Mouse (Mus musculus) hindbrain, embryonic 16.5 days (tissue): ENCODE results near the gene Dhrs4. TPM values are rescaled to one million over a fixed set of nuclear protein-coding genes. Genes with fewer than 3 reads are reported as not detected.

Source experiments
- ATAC-seq: fragments of 200-750 bp; cut with Nextera tagmentation; 2 replicates; pipeline ENCODE4 v1.8.0; 2017; ENCODE audit warnings: moderate TSS enrichment, moderate library complexity
- H3K27ac ChIP-seq: fragments of 300-500 bp; sonication (generic); 2 replicates; pipeline ENCODE4 v1.5.1; 2014; ENCODE audit warnings: low read depth, mild to moderate bottlenecking, control low read depth, low read length, moderate library complexity
- H3K27me3 ChIP-seq: fragments of 300-500 bp; sonication (generic); replicated peaks from 2 replicates; pipeline ENCODE4 v1.6.1; 2014; ENCODE audit warnings: low read length; ENCODE audit not compliant: control insufficient read depth, insufficient read depth
- H3K36me3 ChIP-seq: fragments of 300-500 bp; sonication (generic); 2 replicates; pipeline ENCODE4 v1.6.1; 2014; ENCODE audit warnings: mild to moderate bottlenecking, low read length, moderate library complexity, mixed read lengths; ENCODE audit not compliant: control insufficient read depth, insufficient read depth
- H3K4me1 ChIP-seq: fragments of 300-500 bp; sonication (generic); 2 replicates; pipeline ENCODE4 v1.6.1; 2014; ENCODE audit warnings: low read depth, low read length; ENCODE audit not compliant: control insufficient read depth, insufficient read depth
- H3K4me2 ChIP-seq: fragments of 300-500 bp; sonication (generic); 2 replicates; pipeline ENCODE4 v1.6.1; 2014; ENCODE audit warnings: mild to moderate bottlenecking, low read length, control low read depth, moderate library complexity
- H3K4me3 ChIP-seq: fragments of 300-500 bp; sonication (generic); 2 replicates; pipeline ENCODE4 v1.5.1; 2014; ENCODE audit warnings: mild to moderate bottlenecking, low read length, control low read depth, moderate library complexity
- H3K9ac ChIP-seq: fragments of 300-500 bp; sonication (generic); 2 replicates; pipeline ENCODE4 v1.6.1; 2014; ENCODE audit warnings: low read depth, mild to moderate bottlenecking, control low read depth, low read length, moderate library complexity
- H3K9me3 ChIP-seq: fragments of 300-500 bp; sonication (generic); 2 replicates; pipeline ENCODE4 v1.6.1; 2014; ENCODE audit warnings: mild to moderate bottlenecking, low read length, moderate library complexity; ENCODE audit not compliant: control insufficient read depth
- WGBS: fragments of 180-500 bp; shearing (Covaris S2); extraction: QIAGEN DNeasy Blood & Tissue Kit; methylation state at CpG from one replicate; pipeline ENCODE4 v1.1.7; 2014; 5-methylcytosine and 5-hydroxymethylcytosine counted together
- polyA plus RNA-seq: library from polyadenylated mRNA; unstranded; fragments of >200 nt; fragmentation: Nextera tagmentation; extraction: Ambion mirVana; gene quantifications from 2 replicates; pipeline ENCODE4 v1.2.1, GENCODE M21; 2015

The Dhrs4 gene
- polyA plus RNA-seq: 28.6 and 29.5 TPM in 2 replicates

DNA sequence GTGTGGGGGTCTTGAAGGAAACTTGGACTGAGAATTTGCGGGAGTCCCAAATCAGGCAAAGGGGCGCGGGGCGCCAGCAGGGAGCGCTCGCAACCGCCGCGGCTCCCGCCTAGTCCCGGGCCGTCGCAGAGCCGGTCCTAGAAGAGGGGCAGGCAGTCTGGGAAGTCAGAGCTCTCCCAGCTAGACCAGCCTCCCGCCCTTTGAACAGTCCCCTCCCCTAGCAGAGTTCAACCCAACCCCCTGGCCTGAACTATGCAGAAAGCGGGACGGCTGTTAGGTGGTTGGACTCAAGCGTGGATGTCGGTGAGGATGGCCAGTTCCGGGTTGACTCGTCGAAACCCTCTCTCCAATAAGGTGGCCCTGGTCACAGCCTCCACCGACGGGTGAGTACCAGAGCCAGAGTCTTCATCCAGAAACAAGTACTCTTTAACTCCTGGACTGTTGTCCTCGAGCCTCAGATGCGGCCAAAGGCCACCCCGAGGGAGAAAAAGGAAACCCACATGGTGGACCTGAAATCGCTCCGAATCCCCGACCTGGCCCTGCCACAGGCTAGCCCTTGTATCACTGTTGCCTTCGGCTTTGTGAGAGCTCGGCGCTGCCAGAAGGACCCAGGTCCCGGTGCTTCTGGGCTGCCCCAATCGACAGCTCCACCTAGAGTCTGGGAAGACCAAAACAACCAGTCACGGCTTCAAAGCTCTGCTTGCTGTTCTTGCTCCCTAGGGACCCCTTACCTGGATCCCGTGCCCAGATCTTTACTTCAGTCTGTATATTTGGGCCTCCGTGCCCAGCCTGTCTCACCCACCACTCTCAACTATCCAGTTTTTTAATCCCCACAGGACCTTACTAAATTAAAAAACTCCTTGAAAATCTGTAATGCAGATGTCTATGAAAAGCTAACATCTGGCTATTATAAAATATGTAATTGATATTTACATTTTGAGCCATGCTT is at the start of gene Dhrs4:
Dhrs4 (plus strand) TSS at position 108 of the 949 bp plus-strand sequence.
- no peaks in the 10 kb centered on the region for H3K27me3 ChIP-seq
- ATAC-seq: peak; percentile 95
- peak within 1 kb of the TSS; percentile 76 for H3K9ac ChIP-seq
- H3K4me2 ChIP-seq: peak within 1 kb of the TSS; percentile 71
- no peaks in the 10 kb centered on the region for H3K36me3 ChIP-seq
- WGBS: under 1% methylated on average over 38 of the region's 38 CpGs
- no peaks in the 10 kb centered on the region for H3K9me3 ChIP-seq
- H3K4me3 ChIP-seq: peak within 1 kb of the TSS; percentile 56
- H3K4me1 ChIP-seq: no peaks in the 10 kb centered on the region
- peak within 1 kb of the TSS; percentile 49; the same call in 1 of the 2 replicates for H3K27ac ChIP-seq

DNA sequence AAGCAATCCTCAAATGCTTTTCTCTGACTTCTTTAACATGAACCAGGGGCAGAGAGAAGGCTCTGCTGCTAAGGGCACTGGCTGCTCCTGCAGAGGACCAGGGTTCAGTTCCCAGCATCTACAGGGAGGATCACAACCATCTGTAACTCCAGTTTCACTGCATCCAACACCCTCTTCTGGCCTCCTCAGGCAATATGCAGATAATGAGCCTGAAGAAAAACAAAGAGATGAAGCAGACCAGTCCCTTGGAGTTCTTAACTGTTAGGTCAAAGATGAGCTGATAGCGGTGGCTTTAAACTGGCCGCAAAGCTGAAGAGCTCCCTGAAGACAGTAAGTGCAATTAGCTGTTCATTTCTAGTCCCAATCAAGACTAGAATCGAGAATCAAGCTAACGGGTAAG is 48.3 kb upstream of the Dhrs4 start:
- H3K4me2 ChIP-seq: no peak overlapping the region
- H3K9me3 ChIP-seq: no peaks in the 10 kb centered on the region
- H3K9ac ChIP-seq: no peak overlapping the region
- ATAC-seq: no peak
- H3K27ac ChIP-seq: no peak overlapping the region
- H3K36me3 ChIP-seq: no peaks in the 10 kb centered on the region
- WGBS: 88% methylated on average over 4 of the region's 4 CpGs
- no peak overlapping the region for H3K4me3 ChIP-seq
- no peaks in the 10 kb centered on the region for H3K4me1 ChIP-seq
- no peaks in the 10 kb centered on the region for H3K27me3 ChIP-seq

DNA sequence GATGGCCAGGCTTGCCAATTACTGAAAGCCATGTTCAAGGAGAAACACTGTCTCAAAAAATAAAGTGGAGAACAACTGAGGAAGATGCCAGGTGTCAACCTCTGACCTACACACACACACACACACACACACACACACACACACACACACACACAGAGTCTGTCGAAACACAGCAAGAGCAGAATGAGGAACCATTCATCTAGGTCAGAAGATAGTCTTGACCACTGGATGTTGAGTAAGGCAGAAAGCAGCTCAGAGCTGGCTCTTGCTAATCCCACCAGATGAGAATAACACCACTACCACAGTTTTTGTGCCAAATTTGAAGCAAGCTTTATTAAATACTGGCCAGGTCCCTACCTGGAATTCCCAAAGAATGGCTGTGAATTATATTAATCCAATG is 45.5 kb upstream of the Dhrs4 start:
- ATAC-seq: no peak
- H3K9me3 ChIP-seq: no peaks in the 10 kb centered on the region

DNA sequence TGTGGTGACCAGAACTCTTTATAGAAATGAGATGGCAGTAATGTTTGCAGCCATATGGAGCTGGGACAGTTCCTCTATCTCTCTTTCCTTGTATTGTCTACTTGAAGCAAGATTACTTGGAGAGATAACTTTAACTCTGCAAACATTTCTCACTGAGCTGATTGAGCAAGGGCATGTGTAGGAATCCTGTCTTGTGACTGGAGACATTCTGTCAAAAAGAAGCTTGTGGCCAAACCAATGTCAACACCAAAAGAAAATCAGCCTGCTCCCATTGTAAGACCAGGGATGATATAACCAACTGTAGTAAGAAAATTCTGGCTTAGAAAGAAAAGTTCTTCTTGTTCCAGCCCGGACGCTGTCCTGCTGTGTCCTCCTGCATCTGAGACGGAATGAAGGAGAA is 43.7 kb upstream of the Dhrs4 start:
- no peak overlapping the region for H3K9ac ChIP-seq
- H3K36me3 ChIP-seq: no peaks in the 10 kb centered on the region
- no peak overlapping the region for H3K4me3 ChIP-seq
- 86% methylated on average over 3 of the region's 3 CpGs for WGBS
- no peaks in the 10 kb centered on the region for H3K27me3 ChIP-seq
- H3K27ac ChIP-seq: no peak overlapping the region
- no peak for ATAC-seq
- no peaks in the 10 kb centered on the region for H3K4me1 ChIP-seq
- no peaks in the 10 kb centered on the region for H3K9me3 ChIP-seq
- no peak overlapping the region for H3K4me2 ChIP-seq

More for the DNA sequence above, 45.5 kb upstream of the Dhrs4 start:
- WGBS: 77% methylated on average over 1 of the region's 1 CpGs
- H3K36me3 ChIP-seq: no peaks in the 10 kb centered on the region
- H3K27me3 ChIP-seq: no peaks in the 10 kb centered on the region
- no peak overlapping the region for H3K9ac ChIP-seq
- H3K4me2 ChIP-seq: no peak overlapping the region
- no peak overlapping the region for H3K27ac ChIP-seq
- no peaks in the 10 kb centered on the region for H3K4me1 ChIP-seq
- no peak overlapping the region for H3K4me3 ChIP-seq

DNA sequence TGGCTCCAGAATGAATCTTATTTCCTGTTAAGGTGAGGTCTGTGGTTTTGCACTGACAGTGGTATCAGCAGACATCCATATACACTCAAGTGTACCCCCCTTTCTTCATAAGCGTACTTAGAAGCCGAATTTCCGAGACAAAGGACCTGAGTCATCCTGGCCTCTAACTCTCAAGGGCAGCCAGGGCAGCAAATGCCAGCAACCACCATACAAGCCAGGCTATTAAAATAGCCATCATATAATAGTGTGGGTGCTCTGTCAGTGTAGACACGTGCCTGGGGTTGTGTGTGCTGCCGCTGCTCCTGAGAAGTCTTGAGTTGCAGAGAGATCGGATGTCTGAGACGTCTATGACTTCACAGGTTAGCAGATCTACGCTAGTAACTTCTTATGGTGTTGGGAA is 41.4 kb upstream of the Dhrs4 start:
- Histone ChIP-seq H3K4me2 (no peak overlapping the region), H3K27ac (no peak overlapping the region), H3K27me3 (no peaks in the 10 kb centered on the region), H3K4me1 (no peaks in the 10 kb centered on the region), H3K9ac (no peak overlapping the region), H3K9me3 (no peaks in the 10 kb centered on the region), H3K4me3 (no peak overlapping the region), H3K36me3 (no peaks in the 10 kb centered on the region)
- no peak for ATAC-seq
- WGBS: 85% methylated on average over 8 of the region's 8 CpGs

DNA sequence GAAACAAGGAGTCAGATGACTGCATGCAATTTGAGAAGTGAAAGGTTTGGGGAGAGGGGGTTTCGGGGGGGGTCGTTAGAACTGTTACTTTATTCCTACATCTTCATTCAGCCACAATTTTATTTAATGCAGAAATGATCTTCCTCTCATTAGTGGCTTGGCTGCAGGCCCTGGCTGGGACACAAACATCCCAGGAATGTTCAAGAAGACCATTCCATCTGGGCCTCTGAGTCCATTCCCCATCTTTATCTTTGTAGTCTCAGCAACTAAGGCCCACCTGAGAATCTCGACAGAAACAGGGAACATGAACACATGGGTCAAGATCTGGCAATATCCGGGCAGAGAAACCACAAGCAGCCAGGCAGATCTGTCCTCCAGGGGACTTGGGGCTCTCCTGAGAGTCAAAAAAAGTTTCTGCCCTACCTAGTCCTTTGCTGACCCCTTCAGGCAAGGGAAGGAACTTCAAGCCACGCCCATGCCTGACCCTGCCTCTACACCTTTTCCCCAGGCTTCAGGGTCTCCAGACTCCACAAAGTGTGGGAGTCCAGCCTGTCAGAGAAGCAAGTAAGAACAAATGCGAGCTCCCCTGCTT is 40.3 kb upstream of the Dhrs4 start:
- Histone ChIP-seq H3K4me2 (no peak overlapping the region), H3K4me1 (no peaks in the 10 kb centered on the region), H3K36me3 (no peaks in the 10 kb centered on the region), H3K27me3 (no peaks in the 10 kb centered on the region), H3K4me3 (no peak overlapping the region), H3K9ac (no peak overlapping the region), H3K9me3 (no peaks in the 10 kb centered on the region), H3K27ac (no peak overlapping the region)
- WGBS: 37% methylated on average over 6 of the region's 6 CpGs
- ATAC-seq: no peak

DNA sequence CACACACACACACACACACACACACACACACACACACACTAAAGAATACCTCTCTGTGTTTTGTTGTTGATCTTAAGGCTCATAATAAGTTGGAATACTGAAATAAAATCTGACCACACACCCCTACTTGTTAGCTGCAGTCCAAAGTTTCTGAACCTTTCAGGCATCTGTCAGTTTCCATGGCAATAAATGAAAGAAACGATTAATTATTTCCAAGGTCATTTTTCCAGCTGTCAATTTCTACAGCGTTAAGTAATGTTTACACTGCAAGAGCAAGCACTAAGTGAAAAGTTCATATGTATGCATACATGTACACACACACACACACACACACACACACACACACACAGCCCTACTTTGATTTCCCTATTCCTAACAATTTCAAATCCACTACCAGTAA is 20.9 kb upstream of the Dhrs4 start:
- WGBS: 66% methylated on average over 2 of the region's 2 CpGs
- ATAC-seq: no peak
- no peak overlapping the region for H3K4me2 ChIP-seq
- H3K27me3 ChIP-seq: no peaks in the 10 kb centered on the region
- H3K27ac ChIP-seq: no peak overlapping the region
- H3K4me1 ChIP-seq: no peaks in the 10 kb centered on the region
- no peaks in the 10 kb centered on the region for H3K9me3 ChIP-seq
- no peak overlapping the region for H3K4me3 ChIP-seq
- no peaks in the 10 kb centered on the region for H3K36me3 ChIP-seq
- no peak overlapping the region for H3K9ac ChIP-seq

DNA sequence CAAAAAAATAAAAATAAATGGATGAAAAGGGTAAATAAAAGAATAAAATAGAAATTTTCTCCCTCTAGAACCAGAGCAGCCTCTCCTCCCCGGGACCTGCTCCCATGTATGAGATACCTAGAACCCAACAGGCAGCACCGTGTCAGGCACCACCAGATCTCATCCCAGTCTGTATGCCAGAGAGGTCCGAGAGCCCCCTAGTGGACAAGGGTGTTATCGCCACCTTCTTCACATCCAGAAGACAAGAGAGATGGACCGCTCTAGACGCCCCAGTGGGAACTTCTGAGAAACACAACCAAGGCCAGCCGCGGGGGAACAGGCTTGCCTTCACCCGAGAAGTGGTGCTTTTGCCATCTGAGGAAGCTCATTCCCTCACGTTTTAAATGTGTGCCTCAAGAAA is 20.3 kb upstream of the Dhrs4 start:
- no peak for ATAC-seq
- WGBS: 18% methylated on average over 10 of the region's 10 CpGs

DNA sequence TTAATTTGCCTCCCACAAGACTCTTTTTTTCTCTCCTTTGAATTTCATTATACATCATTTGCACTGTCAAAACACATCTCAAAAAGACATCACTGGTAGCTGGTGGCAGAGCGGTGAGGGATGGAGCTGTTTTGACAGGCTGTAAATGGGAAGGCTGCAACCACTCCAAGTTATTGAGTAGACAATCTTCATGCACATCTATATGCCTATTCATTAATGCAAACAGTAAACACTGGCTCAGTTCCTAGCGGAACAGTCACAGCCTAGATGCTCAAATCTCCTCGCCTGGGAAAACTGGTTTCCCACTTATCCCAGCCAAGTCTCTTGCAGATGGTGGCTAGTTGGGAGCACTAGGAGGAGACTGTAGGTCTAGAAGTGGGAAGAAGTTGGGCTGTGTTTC is 19.8 kb upstream of the Dhrs4 start:
- no peaks in the 10 kb centered on the region for H3K36me3 ChIP-seq
- H3K9me3 ChIP-seq: no peaks in the 10 kb centered on the region
- H3K27me3 ChIP-seq: no peaks in the 10 kb centered on the region
- no peak overlapping the region for H3K4me3 ChIP-seq
- no peak overlapping the region for H3K9ac ChIP-seq
- WGBS: 85% methylated on average over 3 of the region's 3 CpGs
- no peak overlapping the region for H3K4me2 ChIP-seq
- ATAC-seq: no peak
- no peaks in the 10 kb centered on the region for H3K4me1 ChIP-seq
- H3K27ac ChIP-seq: no peak overlapping the region

More for the DNA sequence above, 20.3 kb upstream of the Dhrs4 start:
- H3K9me3 ChIP-seq: no peaks in the 10 kb centered on the region
- H3K4me3 ChIP-seq: no peak overlapping the region
- H3K36me3 ChIP-seq: no peaks in the 10 kb centered on the region
- no peak overlapping the region for H3K9ac ChIP-seq
- no peak overlapping the region for H3K27ac ChIP-seq
- no peak overlapping the region for H3K4me2 ChIP-seq
- no peaks in the 10 kb centered on the region for H3K27me3 ChIP-seq
- no peaks in the 10 kb centered on the region for H3K4me1 ChIP-seq
